Mouse (Mus musculus): ENCODE measurements at regions not wholly inside any gene's neighbourhood (a gene's known extent, or its start where the extent isn't known, plus 50 kb on each side); places are given as distances from the start of the nearest gene placed in this dataset.
A peak's percentile ranks its signal among the peaks of the same experiment; 100 is the strongest.

GRCm38 (mm10) chr10:98292140-98292539, 565.6 kb upstream of the C030005K15Rik start:
- Histone ChIP-seq H3K9me3 (ENCODE audit: control insufficient read depth, low read length) (no peaks in the 10 kb centered on the region), H3K27ac (replicated peaks; ENCODE audit: low read depth, low read length) (no peak overlapping the region), H3K27me3 (replicated peaks; ENCODE audit: control insufficient read depth, insufficient read depth, low read length) (no peaks in the 10 kb centered on the region), H3K4me1 (ENCODE audit: control insufficient read depth, insufficient read depth, low read length) (no peaks in the 10 kb centered on the region), H3K4me3 (ENCODE audit: low read depth, low read length) (no peak overlapping the region), H3K4me2 (ENCODE audit: low read depth, low read length) (no peak overlapping the region), H3K9ac (ENCODE audit: low read depth, low read length) (no peak overlapping the region), H3K36me3 (ENCODE audit: control insufficient read depth, insufficient read depth, low read length) (no peaks in the 10 kb centered on the region)
- no peak for ATAC-seq (ENCODE audit: low read depth)
- DNase-seq (ENCODE audit: low spot score) = peak; percentile 56
- WGBS = 40% methylated on average over 2 of the region's 2 CpGs

- H3K27ac ChIP-seq (replicated peaks; ENCODE audit: low read depth, low read length) = no peak overlapping the region
- no peak overlapping the region for H3K4me2 ChIP-seq (ENCODE audit: low read depth, low read length)
- no peak overlapping the region for H3K9ac ChIP-seq (ENCODE audit: low read depth, low read length)
- H3K27me3 ChIP-seq (replicated peaks; ENCODE audit: control insufficient read depth, insufficient read depth, low read length) = no peaks in the 10 kb centered on the region
- DNase-seq (ENCODE audit: low spot score) (no peak), ATAC-seq (ENCODE audit: low read depth) (no peak)
- no peaks in the 10 kb centered on the region for H3K4me1 ChIP-seq (ENCODE audit: control insufficient read depth, insufficient read depth, low read length)
- WGBS = 92% methylated on average over 1 of the region's 1 CpGs
- no peaks in the 10 kb centered on the region for H3K36me3 ChIP-seq (ENCODE audit: control insufficient read depth, insufficient read depth, low read length)
- H3K9me3 ChIP-seq (ENCODE audit: control insufficient read depth, low read length) = no peaks in the 10 kb centered on the region
- H3K4me3 ChIP-seq (ENCODE audit: low read depth, low read length) = no peak overlapping the region
Observed at GRCm38 (mm10) chr10:98305667-98306066, 579.1 kb upstream of the C030005K15Rik start.

GRCm38 (mm10) chr10:98309667-98310066, 583.1 kb upstream of the C030005K15Rik start:
- H3K9me3 ChIP-seq (ENCODE audit: control insufficient read depth, low read length) = no peaks in the 10 kb centered on the region
- H3K4me3 ChIP-seq (ENCODE audit: low read depth, low read length) = no peak overlapping the region
- H3K9ac ChIP-seq (ENCODE audit: low read depth, low read length) = no peak overlapping the region
- no peaks in the 10 kb centered on the region for H3K4me1 ChIP-seq (ENCODE audit: control insufficient read depth, insufficient read depth, low read length)
- ATAC-seq (ENCODE audit: low read depth) = no peak
- H3K27ac ChIP-seq (replicated peaks; ENCODE audit: low read depth, low read length) = no peak overlapping the region
- 80% methylated on average over 3 of the region's 3 CpGs for WGBS
- DNase-seq (ENCODE audit: low spot score) = no peak
- no peaks in the 10 kb centered on the region for H3K36me3 ChIP-seq (ENCODE audit: control insufficient read depth, insufficient read depth, low read length)
- H3K4me2 ChIP-seq (ENCODE audit: low read depth, low read length) = no peak overlapping the region
- no peaks in the 10 kb centered on the region for H3K27me3 ChIP-seq (replicated peaks; ENCODE audit: control insufficient read depth, insufficient read depth, low read length)

- Histone ChIP-seq H3K4me2 (ENCODE audit: low read depth, low read length) (no peak overlapping the region), H3K9ac (ENCODE audit: low read depth, low read length) (no peak overlapping the region), H3K27me3 (replicated peaks; ENCODE audit: control insufficient read depth, insufficient read depth, low read length) (no peaks in the 10 kb centered on the region), H3K27ac (replicated peaks; ENCODE audit: low read depth, low read length) (no peak overlapping the region), H3K36me3 (ENCODE audit: control insufficient read depth, insufficient read depth, low read length) (no peaks in the 10 kb centered on the region), H3K4me1 (ENCODE audit: control insufficient read depth, insufficient read depth, low read length) (no peaks in the 10 kb centered on the region), H3K9me3 (ENCODE audit: control insufficient read depth, low read length) (no peaks in the 10 kb centered on the region), H3K4me3 (ENCODE audit: low read depth, low read length) (no peak overlapping the region)
- DNase-seq (ENCODE audit: low spot score) (no peak), ATAC-seq (ENCODE audit: low read depth) (no peak)
Observed at GRCm38 (mm10) chr10:98311403-98311802, 584.8 kb upstream of the C030005K15Rik start.

- no peaks in the 10 kb centered on the region for H3K36me3 ChIP-seq (ENCODE audit: control insufficient read depth, insufficient read depth, low read length)
- H3K27me3 ChIP-seq (replicated peaks; ENCODE audit: control insufficient read depth, insufficient read depth, low read length) = no peaks in the 10 kb centered on the region
- H3K4me3 ChIP-seq (ENCODE audit: low read depth, low read length) = no peak overlapping the region
- H3K4me2 ChIP-seq (ENCODE audit: low read depth, low read length) = no peak overlapping the region
- ATAC-seq (ENCODE audit: low read depth) (no peak), DNase-seq (ENCODE audit: low spot score) (no peak)
- no peak overlapping the region for H3K9ac ChIP-seq (ENCODE audit: low read depth, low read length)
- WGBS = 78% methylated on average over 2 of the region's 2 CpGs
- no peak overlapping the region for H3K27ac ChIP-seq (replicated peaks; ENCODE audit: low read depth, low read length)
- no peaks in the 10 kb centered on the region for H3K4me1 ChIP-seq (ENCODE audit: control insufficient read depth, insufficient read depth, low read length)
- H3K9me3 ChIP-seq (ENCODE audit: control insufficient read depth, low read length) = no peaks in the 10 kb centered on the region
Observed at GRCm38 (mm10) chr10:98318416-98318815, 591.9 kb upstream of the C030005K15Rik start.

GRCm38 (mm10) chr10:98323846-98324245, 590.4 kb upstream of the Atp2b1 start:
- Histone ChIP-seq H3K27me3 (replicated peaks; ENCODE audit: control insufficient read depth, insufficient read depth, low read length) (no peaks in the 10 kb centered on the region), H3K4me1 (ENCODE audit: control insufficient read depth, insufficient read depth, low read length) (no peaks in the 10 kb centered on the region), H3K4me2 (ENCODE audit: low read depth, low read length) (no peak overlapping the region), H3K36me3 (ENCODE audit: control insufficient read depth, insufficient read depth, low read length) (no peaks in the 10 kb centered on the region), H3K27ac (replicated peaks; ENCODE audit: low read depth, low read length) (no peak overlapping the region), H3K9ac (ENCODE audit: low read depth, low read length) (no peak overlapping the region), H3K4me3 (ENCODE audit: low read depth, low read length) (no peak overlapping the region), H3K9me3 (ENCODE audit: control insufficient read depth, low read length) (no peaks in the 10 kb centered on the region)
- DNase-seq (ENCODE audit: low spot score) (no peak), ATAC-seq (ENCODE audit: low read depth) (no peak)
- WGBS = 87% methylated on average over 5 of the region's 5 CpGs

GRCm38 (mm10) chr10:98324591-98324990, 589.6 kb upstream of the Atp2b1 start:
- H3K4me1 ChIP-seq (ENCODE audit: control insufficient read depth, insufficient read depth, low read length) = no peaks in the 10 kb centered on the region
- H3K9ac ChIP-seq (ENCODE audit: low read depth, low read length) = no peak overlapping the region
- no peak for DNase-seq (ENCODE audit: low spot score)
- no peaks in the 10 kb centered on the region for H3K27me3 ChIP-seq (replicated peaks; ENCODE audit: control insufficient read depth, insufficient read depth, low read length)
- H3K4me3 ChIP-seq (ENCODE audit: low read depth, low read length) = no peak overlapping the region
- H3K9me3 ChIP-seq (ENCODE audit: control insufficient read depth, low read length) = no peaks in the 10 kb centered on the region
- no peak overlapping the region for H3K27ac ChIP-seq (replicated peaks; ENCODE audit: low read depth, low read length)
- ATAC-seq (ENCODE audit: low read depth) = no peak
- no peak overlapping the region for H3K4me2 ChIP-seq (ENCODE audit: low read depth, low read length)
- no peaks in the 10 kb centered on the region for H3K36me3 ChIP-seq (ENCODE audit: control insufficient read depth, insufficient read depth, low read length)

GRCm38 (mm10) chr10:98325720-98326119, 588.5 kb upstream of the Atp2b1 start:
- no peak overlapping the region for H3K4me3 ChIP-seq (ENCODE audit: low read depth, low read length)
- no peak overlapping the region for H3K4me2 ChIP-seq (ENCODE audit: low read depth, low read length)
- no peaks in the 10 kb centered on the region for H3K36me3 ChIP-seq (ENCODE audit: control insufficient read depth, insufficient read depth, low read length)
- H3K4me1 ChIP-seq (ENCODE audit: control insufficient read depth, insufficient read depth, low read length) = no peaks in the 10 kb centered on the region
- DNase-seq (ENCODE audit: low spot score) (peak; percentile 22), ATAC-seq (ENCODE audit: low read depth) (no peak)
- WGBS = 43% methylated on average over 5 of the region's 5 CpGs
- H3K27ac ChIP-seq (replicated peaks; ENCODE audit: low read depth, low read length) = no peak overlapping the region
- no peaks in the 10 kb centered on the region for H3K27me3 ChIP-seq (replicated peaks; ENCODE audit: control insufficient read depth, insufficient read depth, low read length)
- no peaks in the 10 kb centered on the region for H3K9me3 ChIP-seq (ENCODE audit: control insufficient read depth, low read length)
- H3K9ac ChIP-seq (ENCODE audit: low read depth, low read length) = no peak overlapping the region

GRCm38 (mm10) chr10:98332682-98333081, 581.5 kb upstream of the Atp2b1 start:
- Histone ChIP-seq H3K9me3 (ENCODE audit: control insufficient read depth, low read length) (no peaks in the 10 kb centered on the region), H3K4me2 (ENCODE audit: low read depth, low read length) (no peak overlapping the region), H3K9ac (ENCODE audit: low read depth, low read length) (no peak overlapping the region), H3K27me3 (replicated peaks; ENCODE audit: control insufficient read depth, insufficient read depth, low read length) (no peaks in the 10 kb centered on the region), H3K36me3 (ENCODE audit: control insufficient read depth, insufficient read depth, low read length) (no peaks in the 10 kb centered on the region), H3K4me3 (ENCODE audit: low read depth, low read length) (no peak overlapping the region), H3K4me1 (ENCODE audit: control insufficient read depth, insufficient read depth, low read length) (no peaks in the 10 kb centered on the region), H3K27ac (replicated peaks; ENCODE audit: low read depth, low read length) (no peak overlapping the region)
- ATAC-seq (ENCODE audit: low read depth) (no peak), DNase-seq (ENCODE audit: low spot score) (peak; percentile 16)
- WGBS = 66% methylated on average over 4 of the region's 4 CpGs
